Mouse (Mus musculus) heart, adult 10 weeks (tissue): ENCODE results near the gene Pfas. TPM values are rescaled to one million over a fixed set of nuclear protein-coding genes. Genes with fewer than 3 reads are reported as not detected.

Experiments
- polyA plus RNA-seq: library from polyadenylated mRNA; stranded (reverse); fragments of 350-450 nt; fragmentation: Illumina TruSeq; extraction: RNeasy Lipid Tissue Mini Kit (QIAGEN cat#74804); gene quantifications from one replicate; pipeline ENCODE4 v1.2.3, GENCODE M21; 2014; ENCODE audit warnings: low read depth, low replicate concordance

The Pfas gene
- polyA plus RNA-seq: 10.1 TPM

GRCm38 (mm10) chr11:69008182-69009121 lies at the start of gene Pfas:
Gene Pfas, minus strand, starts transcription at chr11:69008460.

GRCm38 (mm10) chr11:69045531-69046394 lies 37.5 kb upstream of the Pfas start, which contains the start of gene Aurkb:
Gene Aurkb, plus strand, starts transcription at chr11:69045647.

GRCm38 (mm10) chr11:69015644-69016441 lies 7.6 kb upstream of the Pfas start, which contains the start of gene Ctc1:
Gene Ctc1, plus strand, starts transcription at chr11:69015911.

DNA sequence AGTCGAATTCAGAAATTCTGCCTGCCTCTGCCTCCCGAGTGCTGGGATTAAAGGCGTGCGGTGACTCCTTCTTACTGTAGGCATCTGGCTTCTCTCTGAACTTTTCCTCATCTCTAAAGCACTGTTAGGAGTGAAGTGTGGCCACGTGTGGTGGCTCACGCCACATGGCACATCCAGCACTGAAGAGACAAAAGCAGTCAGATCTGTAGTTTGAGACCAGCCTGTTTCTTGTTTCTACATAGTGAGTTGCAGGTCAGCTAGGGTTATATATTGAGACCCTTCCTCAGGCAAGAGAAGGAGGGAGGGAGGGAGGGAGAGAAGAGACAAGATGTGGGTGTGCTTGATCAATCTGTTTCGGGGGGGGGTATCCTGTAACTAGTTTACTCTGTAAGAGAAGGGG lies 33.2 kb downstream of the Pfas start, which contains the start of gene Rangrf:
Gene Rangrf, minus strand, starts transcription at position 101 of the 400 bp plus-strand sequence.

GRCm38 (mm10) chr11:68967337-68968282 lies 40.6 kb downstream of the Pfas start, which contains the start of gene Slc25a35:
Gene Slc25a35, plus strand, starts transcription at chr11:68968131.

DNA sequence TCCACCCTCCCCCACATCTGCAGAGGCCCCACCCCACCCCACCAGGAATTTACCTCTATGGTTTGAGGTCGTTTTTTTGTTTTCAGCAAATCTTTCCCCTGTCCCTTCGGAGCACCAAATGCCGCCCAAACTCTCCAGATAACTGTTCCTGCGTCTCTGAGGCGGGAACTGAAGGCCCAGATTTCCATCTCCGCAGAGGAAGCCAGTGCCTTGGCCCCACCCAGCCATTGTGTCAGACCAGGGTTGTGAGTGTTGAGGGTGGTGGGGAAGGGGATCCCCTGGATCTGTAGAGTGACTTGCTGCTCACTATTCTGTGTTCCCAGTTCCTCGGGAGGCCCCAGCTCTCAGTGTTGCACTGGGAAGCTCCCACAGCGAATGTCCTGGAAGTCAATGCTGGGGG lies 51.0 kb downstream of the Pfas start, which contains the start of gene Arhgef15:
Gene Arhgef15, minus strand, starts transcription at position 173 of the 400 bp plus-strand sequence.

Other genes with a start within 250 kb of the Pfas start
- gene Ndel1, start 136.6 kb downstream of the Pfas start, polyA plus RNA-seq: 64.2 TPM
- not detected for gene Rnf222, start 119.9 kb downstream of the Pfas start, polyA plus RNA-seq
- 1,087 TPM for gene Rpl26, start 106.9 kb downstream of the Pfas start, polyA plus RNA-seq
- not detected for gene Odf4, start 81.4 kb downstream of the Pfas start, polyA plus RNA-seq
- gene Arhgef15, start 51.0 kb downstream of the Pfas start, polyA plus RNA-seq: 33.1 TPM
- gene Slc25a35, start 40.3 kb downstream of the Pfas start, polyA plus RNA-seq: 8.4 TPM
- gene Rangrf, start 33.3 kb downstream of the Pfas start, polyA plus RNA-seq: 117 TPM
- gene Ctc1, start 7.5 kb upstream of the Pfas start, polyA plus RNA-seq: 18.4 TPM
- not detected for gene Aurkb, start 37.2 kb upstream of the Pfas start, polyA plus RNA-seq
- gene Borcs6, start 51.3 kb upstream of the Pfas start, polyA plus RNA-seq: 16.5 TPM
- 9.9 TPM for gene Tmem107, start 62.3 kb upstream of the Pfas start, polyA plus RNA-seq
- gene Vamp2, start 80.0 kb upstream of the Pfas start, polyA plus RNA-seq: 95.0 TPM
- 22.2 TPM for gene Per1, start 86.8 kb upstream of the Pfas start, polyA plus RNA-seq
- gene Hes7, start 111.9 kb upstream of the Pfas start, polyA plus RNA-seq: not detected
- 0.39 TPM for gene 9130213A22Rik, start 114.1 kb upstream of the Pfas start, polyA plus RNA-seq
- not detected for gene Aloxe3, start 117.4 kb upstream of the Pfas start, polyA plus RNA-seq
- not detected for gene Alox12b, start 148.5 kb upstream of the Pfas start, polyA plus RNA-seq
- gene Alox8, start 189.4 kb upstream of the Pfas start, polyA plus RNA-seq: 1.6 TPM
- 0.05 TPM for gene Gucy2e, start 228.6 kb upstream of the Pfas start, polyA plus RNA-seq